Mouse (Mus musculus): ENCODE measurements around the gene Larp4. TPM values are rescaled to one million over a fixed set of nuclear protein-coding genes. Genes with fewer than 3 reads are reported as not detected.
A peak's percentile ranks its signal among the peaks of the same experiment; 100 is the strongest.

Larp4 gene
- polyA plus RNA-seq, 1 experiment from 2014 or later = 42.0 TPM

GRCm38 (mm10) chr15:100039001-100039701, 69.3 kb downstream of the Larp4 start:
- CTCF ChIA-PET = interaction anchor here (0.6 to 5.6 kb wide), 11 partner anchors 14 to 286 kb away, joined by 3 to 47 read pairs (median 4); no protein-coding TSS in a partner anchor
- ATAC-seq (peak; percentile 36), DNase-seq (ENCODE audit: low read depth, low spot score) (no peak)
- no peaks in the 10 kb centered on the region for H3K27me3 ChIP-seq
- TF ChIP-seq CTCF (IDR thresholded peaks at IDR 0.05) = no peak
- in situ Hi-C loops (cut with MboI; ENCODE audit: low pct_unique_long_range_greater_than_20kb) = loop anchor here (5.0 to 10.0 kb wide), 2 partner anchors 88 to 406 kb away; no protein-coding TSS in a partner anchor
- POLR2A ChIA-PET = interaction anchor here (0.7 to 2.9 kb wide), 2 partner anchors 34 to 86 kb away, joined by 3 to 11 read pairs; no protein-coding TSS in a partner anchor

DNA sequence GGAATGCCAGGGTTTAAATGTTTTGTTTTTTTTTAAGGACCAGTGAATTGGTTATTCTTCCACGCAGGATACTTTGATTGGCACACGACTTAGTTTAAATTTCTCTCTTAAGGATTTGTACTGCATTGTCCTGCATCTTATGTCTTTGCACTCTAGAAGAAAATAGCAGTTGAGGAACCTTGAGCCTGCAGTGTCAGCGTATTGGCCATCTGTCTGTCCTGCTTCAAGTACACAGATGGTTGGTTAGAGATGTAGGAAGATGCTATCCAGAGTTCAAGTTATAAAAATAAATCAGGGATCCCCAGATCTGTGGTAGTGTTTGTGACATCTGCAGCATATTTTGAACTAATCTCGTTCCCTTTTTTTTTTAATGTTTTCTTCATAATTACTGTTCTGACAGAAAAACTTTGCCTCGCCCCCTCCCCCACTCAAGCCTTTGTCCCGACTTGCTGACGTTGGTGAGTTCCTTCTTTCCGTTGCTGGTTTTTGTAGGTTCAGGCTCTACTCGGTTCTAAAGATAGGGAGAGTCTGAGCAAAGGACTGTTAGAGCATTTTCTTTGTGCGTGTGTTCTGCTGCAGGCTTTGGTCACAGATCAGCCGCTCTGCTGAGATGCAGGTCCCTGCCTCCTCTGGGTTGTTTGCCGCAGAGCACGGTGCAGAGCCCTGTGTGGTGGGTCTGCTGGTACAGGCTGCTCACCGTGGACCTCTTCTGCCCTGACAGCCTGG, 70.8 kb downstream of the Larp4 start:
- POLR2A ChIA-PET = interaction anchor here (2.9 kb wide), 1 partner anchor 85 kb away, joined by 11 read pairs; no protein-coding TSS in a partner anchor
- DNase-seq (ENCODE audit: low read depth, low spot score) (no peak), ATAC-seq (no peak)
- CTCF ChIA-PET = interaction anchor here (1.0 to 5.6 kb wide), 3 partner anchors 15 to 85 kb away, joined by 3 to 47 read pairs (median 4); no protein-coding TSS in a partner anchor
- in situ Hi-C loops (cut with MboI; ENCODE audit: low pct_unique_long_range_greater_than_20kb) = no loop called here
- TF ChIP-seq CTCF (IDR thresholded peaks at IDR 0.05) = no peak
- no peaks in the 10 kb centered on the region for H3K27me3 ChIP-seq

- no peak for TF ChIP-seq CTCF (IDR thresholded peaks at IDR 0.05)
- in situ Hi-C loops (cut with MboI; ENCODE audit: low pct_unique_long_range_greater_than_20kb) = no loop called here
- no peak for ATAC-seq
- no peak for DNase-seq (ENCODE audit: low read depth, low spot score)
- CTCF ChIA-PET = interaction anchor here (0.8 to 5.6 kb wide), 3 partner anchors 14 to 92 kb away, joined by 3 to 47 read pairs (median 3); no protein-coding TSS in a partner anchor
- POLR2A ChIA-PET = no interaction called here
- no peaks in the 10 kb centered on the region for H3K27me3 ChIP-seq
These were observed 71.6 kb downstream of the Larp4 start for GRCm38 (mm10) chr15:100041267-100042047.

DNA sequence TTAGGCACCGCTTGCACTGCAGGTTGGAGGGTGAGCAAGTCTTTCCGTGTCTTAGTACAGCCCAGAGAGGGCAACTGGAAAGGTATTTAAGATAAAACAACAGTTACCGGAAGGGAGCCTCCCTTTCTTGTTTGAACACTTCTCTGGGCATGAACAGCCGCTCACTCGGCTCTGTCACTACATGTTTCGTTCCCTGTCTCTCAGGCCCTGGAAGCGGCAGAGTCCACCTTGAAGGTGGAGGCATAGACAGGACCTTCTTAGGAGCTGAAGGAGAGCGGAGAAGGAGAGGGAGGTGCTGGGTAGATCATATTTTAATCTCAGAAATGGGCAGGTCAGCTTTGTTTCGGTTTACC, 72.2 kb downstream of the Larp4 start:
- ATAC-seq (no peak), DNase-seq (ENCODE audit: low read depth, low spot score) (no peak)
- in situ Hi-C loops (cut with MboI; ENCODE audit: low pct_unique_long_range_greater_than_20kb) = no loop called here
- H3K27me3 ChIP-seq = no peaks in the 10 kb centered on the region
- no peak for TF ChIP-seq CTCF (IDR thresholded peaks at IDR 0.05)
- CTCF ChIA-PET = interaction anchor here (0.8 to 5.6 kb wide), 2 partner anchors 83 to 91 kb away, joined by 3 to 47 read pairs; no protein-coding TSS in a partner anchor
- POLR2A ChIA-PET = no interaction called here

- ChIA-PET CTCF (interaction anchor here (0.8 kb wide), 1 partner anchor 20 kb away, joined by 3 read pairs; no protein-coding TSS in a partner anchor), POLR2A (interaction anchor here (1.0 kb wide), 1 partner anchor 21 kb away, joined by 3 read pairs; no protein-coding TSS in a partner anchor)
- TF ChIP-seq CTCF (IDR thresholded peaks at IDR 0.05) = no peak
- no peak for ATAC-seq
- H3K27me3 ChIP-seq = no peaks in the 10 kb centered on the region
- in situ Hi-C loops (cut with MboI; ENCODE audit: low pct_unique_long_range_greater_than_20kb) = no loop called here
- no peak for DNase-seq (ENCODE audit: low read depth, low spot score)
These were observed 75.7 kb downstream of the Larp4 start for GRCm38 (mm10) chr15:100045576-100045975.

- ChIA-PET CTCF (interaction anchor here (0.8 to 2.6 kb wide), 2 partner anchors 17 to 78 kb away, joined by 3 to 10 read pairs; no protein-coding TSS in a partner anchor), POLR2A (no interaction called here)
- in situ Hi-C loops (cut with MboI; ENCODE audit: low pct_unique_long_range_greater_than_20kb) = no loop called here
- no peak for TF ChIP-seq CTCF (IDR thresholded peaks at IDR 0.05)
- no peaks in the 10 kb centered on the region for H3K27me3 ChIP-seq
- no peak for DNase-seq (ENCODE audit: low read depth, low spot score)
- ATAC-seq = no peak
These were observed 79.7 kb downstream of the Larp4 start for GRCm38 (mm10) chr15:100049496-100050087.

GRCm38 (mm10) chr15:100050940-100051339, 81.1 kb downstream of the Larp4 start:
- H3K27me3 ChIP-seq = no peaks in the 10 kb centered on the region
- ATAC-seq (no peak), DNase-seq (ENCODE audit: low read depth, low spot score) (no peak)
- POLR2A ChIA-PET = no interaction called here
- no peak for TF ChIP-seq CTCF (IDR thresholded peaks at IDR 0.05)
- in situ Hi-C loops (cut with MboI; ENCODE audit: low pct_unique_long_range_greater_than_20kb) = no loop called here
- CTCF ChIA-PET = no interaction called here

- no peak for ATAC-seq
- ChIA-PET CTCF (no interaction called here), POLR2A (no interaction called here)
- DNase-seq (ENCODE audit: low read depth, low spot score) = no peak
- TF ChIP-seq CTCF (IDR thresholded peaks at IDR 0.05) = no peak
- in situ Hi-C loops (cut with MboI; ENCODE audit: low pct_unique_long_range_greater_than_20kb) = no loop called here
- H3K27me3 ChIP-seq = no peaks in the 10 kb centered on the region
These were observed 82.9 kb downstream of the Larp4 start for GRCm38 (mm10) chr15:100052726-100053125.

GRCm38 (mm10) chr15:100056397-100056908, 86.6 kb downstream of the Larp4 start:
- DNase-seq (ENCODE audit: low read depth, low spot score) (no peak), ATAC-seq (peak; percentile 60)
- no peaks in the 10 kb centered on the region for H3K27me3 ChIP-seq
- TF ChIP-seq CTCF (IDR thresholded peaks at IDR 0.05) = no peak
- CTCF ChIA-PET = interaction anchor here (0.9 to 1.3 kb wide), 5 partner anchors 8 to 93 kb away, joined by 3 to 4 read pairs (median 3); no protein-coding TSS in a partner anchor
- POLR2A ChIA-PET = interaction anchor here (0.9 kb wide), 1 partner anchor 14 kb away, joined by 3 read pairs; no protein-coding TSS in a partner anchor
- in situ Hi-C loops (cut with MboI; ENCODE audit: low pct_unique_long_range_greater_than_20kb) = no loop called here
